Mouse (Mus musculus): ENCODE measurements around the gene Rassf4.

- TF ChIP-seq GATA1 (IDR thresholded peaks at IDR 0.05; ENCODE audit: borderline replicate concordance, low read length) (no peak), FLI1 (IDR thresholded peaks at IDR 0.05; ENCODE audit: low read length) (no peak)
These were observed 6.4 kb downstream of the Rassf4 start for GRCm38 (mm10) chr6:116667382-116667781.
